Mouse (Mus musculus) myocyte (in vitro differentiated cells): ENCODE measurements at regions not wholly inside any gene's neighbourhood (a gene's known extent, or its start where the extent isn't known, plus 50 kb on each side); places are given as distances from the start of the nearest gene placed in this dataset.
"Not testable (repeated sequence)": the region's sequence is repeated elsewhere in the genome, so short reads cannot be mapped to it uniquely, and the experiment has no call there.

Experiments
- H3K27me3 ChIP-seq: one replicate; pipeline ENCODE4 v1.6.1; 2011; ENCODE audit not compliant: control insufficient read depth, insufficient read depth, insufficient read length
- H3K36me3 ChIP-seq: one replicate; pipeline ENCODE4 v1.6.1; 2011; ENCODE audit not compliant: control insufficient read depth, insufficient read depth
- H3K4me2 ChIP-seq: one replicate; pipeline ENCODE4 v1.6.1; 2011; ENCODE audit warnings: low read depth, control low read depth
- H3K4me3 ChIP-seq: one replicate; pipeline ENCODE4 v1.5.1; 2011; ENCODE audit warnings: mild to moderate bottlenecking, control low read depth, moderate library complexity
- H3K79me2 ChIP-seq: one replicate; pipeline ENCODE4 v1.6.1; 2011; ENCODE audit not compliant: control insufficient read depth, insufficient read depth
- H3ac ChIP-seq: one replicate; pipeline ENCODE4 v1.6.1; 2011; ENCODE audit not compliant: control insufficient read depth, insufficient read length
- CEBPB ChIP-seq: IDR thresholded peaks from 2 replicates; pipeline ENCODE4 v1.6.1; 2011; ENCODE audit warnings: mild to moderate bottlenecking, moderate library complexity; ENCODE audit not compliant: poor library complexity, insufficient read depth, severe bottlenecking
- E2F4 ChIP-seq: IDR thresholded peaks from one replicate; pipeline ENCODE4 v1.6.1; 2011; ENCODE audit warnings: mild to moderate bottlenecking, control low read depth, moderate library complexity; ENCODE audit not compliant: insufficient read depth
- MAX ChIP-seq: IDR thresholded peaks from one replicate; pipeline ENCODE4 v1.6.1; 2011; ENCODE audit warnings: low read depth, mild to moderate bottlenecking, control low read depth
- MYOD1 ChIP-seq, 3 experiments: IDR thresholded peaks; one replicate each; pipeline ENCODE4 v1.6.1; 2011; ENCODE audit warnings: control low read depth in 2 of 3, low read depth in 2 of 3, mild to moderate bottlenecking in 2 of 3, moderate library complexity in 1 of 3; ENCODE audit not compliant: insufficient read length in 2 of 3, control insufficient read depth in 1 of 3
- MYOG ChIP-seq, 3 experiments: IDR thresholded peaks; one replicate each; pipeline ENCODE4 v1.6.1; 2011; ENCODE audit warnings: control low read depth in 2 of 3, low read depth in 2 of 3, mild to moderate bottlenecking in 2 of 3; ENCODE audit not compliant: insufficient read length in 2 of 3, control insufficient read depth in 1 of 3, insufficient read depth in 1 of 3
- POLR2A ChIP-seq: IDR thresholded peaks from one replicate; pipeline ENCODE4 v1.6.1; 2011; ENCODE audit warnings: low read depth, mild to moderate bottlenecking, control low read depth, moderate library complexity; ENCODE audit not compliant: insufficient read length
- POLR2AphosphoS2 ChIP-seq: IDR thresholded peaks from one replicate; pipeline ENCODE4 v1.6.1; 2011; ENCODE audit warnings: low read depth, control low read depth; ENCODE audit not compliant: insufficient read length
- REST ChIP-seq: IDR thresholded peaks from one replicate; pipeline ENCODE4 v1.6.1; 2011; ENCODE audit warnings: mild to moderate bottlenecking, control low read depth, moderate library complexity; ENCODE audit not compliant: insufficient read depth, insufficient read length
- SRF ChIP-seq: IDR thresholded peaks from one replicate; pipeline ENCODE4 v1.6.1; 2011; ENCODE audit warnings: low read depth; ENCODE audit not compliant: control insufficient read depth, insufficient read length
- TCF12 ChIP-seq: IDR thresholded peaks from one replicate; pipeline ENCODE4 v1.6.1; 2011; ENCODE audit warnings: mild to moderate bottlenecking, control low read depth; ENCODE audit not compliant: poor library complexity, insufficient read depth, severe bottlenecking
- TCF3 ChIP-seq: IDR thresholded peaks from one replicate; pipeline ENCODE4 v1.6.1; 2011; ENCODE audit warnings: low read depth, control low read depth; ENCODE audit not compliant: insufficient read length
- USF1 ChIP-seq: IDR thresholded peaks from one replicate; pipeline ENCODE4 v1.6.1; 2011; ENCODE audit warnings: low read depth, mild to moderate bottlenecking, control low read depth, moderate library complexity

DNA sequence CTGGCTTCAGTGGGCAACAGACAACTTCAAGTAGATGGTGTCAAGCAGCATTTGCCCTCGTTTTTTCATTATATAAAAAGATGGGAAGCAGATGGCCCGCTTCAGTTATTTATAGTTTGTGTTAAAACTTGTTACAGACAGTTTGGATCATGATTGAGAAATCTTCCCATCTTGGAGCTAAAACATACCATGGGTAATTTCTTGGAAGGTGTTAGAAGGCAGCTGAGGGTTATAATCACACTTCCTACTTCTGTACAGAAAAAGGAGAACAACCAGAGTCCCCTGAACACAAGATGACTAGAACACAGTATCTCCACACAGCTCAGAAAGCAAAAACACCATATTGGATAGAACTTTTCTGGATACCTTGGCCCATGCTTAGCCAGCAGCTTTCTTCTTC lies 118.0 kb upstream of the Fam3c start:
- TF ChIP-seq E2F4 (no peak), POLR2AphosphoS2 (no peak), MYOD1 (IDR thresholded peaks at IDR 0.05; ENCODE audit: control insufficient read depth in 1 of 3, insufficient read length in 2 of 3, low read depth in 2 of 3) (no peak), TCF12 (no peak), MYOG (IDR thresholded peaks at IDR 0.05; ENCODE audit: control insufficient read depth in 1 of 3, insufficient read depth in 1 of 3, insufficient read length in 2 of 3, low read depth in 2 of 3) (no peak), MAX (no peak), USF1 (no peak), REST (no peak)
- Histone ChIP-seq H3K4me2 (no peak overlapping the region), H3K27me3 (no peaks in the 10 kb centered on the region), H3K79me2 (no peaks in the 10 kb centered on the region), H3K4me3 (no peak overlapping the region), H3K36me3 (no peaks in the 10 kb centered on the region), H3ac (no peak overlapping the region)

DNA sequence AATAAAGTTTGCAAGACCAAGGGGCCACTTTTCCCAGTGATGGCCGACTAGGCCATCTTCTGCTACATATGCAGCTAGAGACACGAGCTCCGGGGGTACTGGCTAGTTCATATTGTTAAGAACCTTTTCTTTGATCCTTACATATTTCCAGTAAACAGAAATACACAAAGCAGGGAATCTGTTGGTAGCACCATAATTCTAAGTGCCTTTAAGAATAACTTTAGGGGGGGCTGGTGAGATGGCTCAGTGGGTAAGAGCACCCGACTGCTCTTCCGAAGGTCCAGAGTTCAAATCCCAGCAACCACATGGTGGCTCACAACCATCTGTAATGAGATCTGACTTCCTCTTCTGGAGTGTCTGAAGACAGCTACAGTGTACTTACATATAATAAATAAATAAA lies 116.4 kb upstream of the Fam3c start:
- not testable (repeated sequence) for H3K36me3 ChIP-seq, H3K4me2 ChIP-seq, H3K27me3 ChIP-seq, H3K79me2 ChIP-seq, H3ac ChIP-seq, H3K4me3 ChIP-seq

DNA sequence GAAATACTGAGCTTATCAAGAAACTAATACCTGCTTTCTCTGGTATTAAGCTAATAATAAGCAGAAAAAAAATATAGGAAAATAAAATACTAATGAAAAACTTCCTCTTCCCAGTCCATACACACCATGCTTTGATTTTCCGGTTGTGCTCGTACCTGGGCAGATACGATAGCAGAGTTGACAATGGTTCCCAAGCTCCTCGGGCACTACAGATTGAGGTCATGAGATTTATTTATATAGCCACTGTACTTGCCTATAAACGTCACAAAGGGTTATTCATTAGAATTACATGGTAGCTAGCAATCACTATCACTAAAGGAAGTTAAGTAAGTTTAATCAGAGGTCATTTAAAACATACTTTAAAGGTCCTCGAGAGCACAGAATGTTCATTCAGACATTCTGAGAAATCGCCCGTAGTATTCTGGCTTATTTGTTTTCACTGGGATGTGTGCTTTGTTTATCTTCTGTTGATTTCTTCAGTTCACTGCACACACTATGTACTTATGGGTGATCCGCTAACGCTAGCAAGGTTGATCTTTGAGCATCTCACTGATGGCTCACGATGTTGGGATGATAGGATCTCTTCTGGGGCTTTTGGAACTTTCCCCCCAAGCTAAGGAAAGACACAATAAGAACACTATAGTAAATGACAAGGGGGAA lies 111.4 kb upstream of the Fam3c start:
- H3K4me3 ChIP-seq = no peak overlapping the region

DNA sequence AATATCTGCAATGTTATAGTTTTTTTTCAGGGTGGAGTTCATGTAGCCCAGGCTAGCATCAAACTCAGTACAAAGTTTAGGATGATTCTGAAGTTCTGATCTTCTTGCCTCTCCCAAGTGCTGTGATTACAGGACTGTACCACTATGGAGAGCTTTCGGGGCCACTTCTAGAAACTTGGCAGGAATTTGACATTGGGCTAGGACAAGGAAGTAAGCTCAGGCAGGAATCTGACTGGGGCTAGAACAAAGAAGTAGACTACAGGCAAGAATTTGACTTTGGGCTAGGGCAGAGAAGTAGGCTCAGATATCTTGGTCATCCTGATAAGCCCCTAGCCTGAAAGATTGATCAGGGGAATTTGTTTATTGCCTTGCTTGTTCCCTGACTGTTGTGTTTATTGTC lies 109.9 kb upstream of the Fam3c start:
- Histone ChIP-seq H3K79me2 (no peaks in the 10 kb centered on the region), H3K27me3 (no peaks in the 10 kb centered on the region), H3ac (no peak overlapping the region), H3K36me3 (no peaks in the 10 kb centered on the region), H3K4me2 (no peak overlapping the region), H3K4me3 (no peak overlapping the region)
- TF ChIP-seq MYOD1 (IDR thresholded peaks at IDR 0.05; ENCODE audit: control insufficient read depth in 1 of 3, insufficient read length in 2 of 3, low read depth in 2 of 3) (no peak), TCF3 (no peak), REST (no peak)

More for the DNA sequence above, 111.4 kb upstream of the Fam3c start:
- Histone ChIP-seq H3K4me2 (no peak overlapping the region), H3K27me3 (no peaks in the 10 kb centered on the region), H3ac (no peak overlapping the region), H3K36me3 (no peaks in the 10 kb centered on the region), H3K79me2 (no peaks in the 10 kb centered on the region)
- no peak for TF ChIP-seq SRF
- TF ChIP-seq E2F4 = no peak
- TF ChIP-seq MYOG (IDR thresholded peaks at IDR 0.05; ENCODE audit: control insufficient read depth in 1 of 3, insufficient read depth in 1 of 3, insufficient read length in 2 of 3, low read depth in 2 of 3) = no peak
- no peak for TF ChIP-seq TCF3
- TF ChIP-seq MAX = no peak

DNA sequence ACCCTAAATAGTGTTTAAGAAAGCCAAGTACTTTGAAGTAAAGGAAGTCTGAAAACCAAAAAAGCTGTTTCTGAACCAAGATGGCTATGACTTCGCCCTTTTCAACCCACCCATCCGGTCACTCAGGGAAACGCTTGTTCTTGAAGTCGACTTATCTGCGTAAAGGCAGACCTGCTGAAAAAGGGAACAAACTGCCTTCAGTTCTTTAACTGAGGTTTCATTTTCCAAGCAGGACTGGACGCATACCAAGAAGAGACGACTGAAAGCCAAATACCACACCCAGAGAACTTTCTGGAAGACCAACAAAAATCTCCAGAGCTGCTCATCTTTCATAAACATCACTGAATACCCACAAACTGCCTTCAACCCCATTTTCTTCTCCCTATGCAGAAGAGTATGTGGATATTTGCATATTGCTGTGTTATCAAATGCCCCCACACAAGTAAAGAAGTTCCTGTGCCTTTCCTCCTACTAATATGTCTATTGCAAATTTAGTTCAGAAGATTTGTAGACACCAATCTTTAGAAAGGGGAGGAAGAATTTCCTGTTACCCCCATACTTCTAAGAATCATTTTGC lies 103.5 kb upstream of the Fam3c start:
- Histone ChIP-seq H3K36me3 (no peaks in the 10 kb centered on the region), H3ac (no peak overlapping the region), H3K79me2 (no peaks in the 10 kb centered on the region), H3K27me3 (no peaks in the 10 kb centered on the region), H3K4me3 (no peak overlapping the region), H3K4me2 (no peak overlapping the region)
- TF ChIP-seq SRF (no peak), REST (no peak), TCF3 (no peak), CEBPB (no peak), POLR2AphosphoS2 (no peak), POLR2A (no peak), USF1 (no peak), E2F4 (no peak), MYOD1 (IDR thresholded peaks at IDR 0.05; ENCODE audit: control insufficient read depth in 1 of 3, insufficient read length in 2 of 3, low read depth in 2 of 3) (no peak), MYOG (IDR thresholded peaks at IDR 0.05; ENCODE audit: control insufficient read depth in 1 of 3, insufficient read depth in 1 of 3, insufficient read length in 2 of 3, low read depth in 2 of 3) (no peak), TCF12 (no peak)
